Mouse (Mus musculus) liver, adult 2 months (tissue): ENCODE results near the gene Serpina12. TPM values are rescaled to one million over a fixed set of nuclear protein-coding genes. Genes with fewer than 3 reads are reported as not detected.

Experiments used
- DNase-seq: peaks from one replicate; pipeline ENCODE4 v3.0.0-alpha.2; 2011; ENCODE audit warnings: low read depth, low spot score; ENCODE audit errors: extremely low read depth
- H3K27ac ChIP-seq: fragments of 200-500 bp; replicated peaks from 2 replicates; pipeline ENCODE4 v1.5.1; 2012; ENCODE audit warnings: low read depth, mild to moderate bottlenecking, control low read depth, inconsistent platforms, low read length; ENCODE audit not compliant: insufficient read depth
- H3K27me3 ChIP-seq: fragments of 200-500 bp; 2 replicates; pipeline ENCODE4 v1.6.1; 2012; ENCODE audit warnings: mild to moderate bottlenecking, moderate library complexity, low read length, inconsistent platforms; ENCODE audit not compliant: control insufficient read depth, insufficient read depth
- H3K36me3 ChIP-seq: fragments of 200-500 bp; 2 replicates; pipeline ENCODE4 v1.6.1; 2012; ENCODE audit warnings: low read length, inconsistent platforms; ENCODE audit not compliant: control insufficient read depth, insufficient read depth
- H3K4me1 ChIP-seq: fragments of 200-500 bp; 2 replicates; pipeline ENCODE4 v1.6.1; 2011; ENCODE audit warnings: low read length; ENCODE audit not compliant: control insufficient read depth, insufficient read depth
- H3K4me3 ChIP-seq: fragments of 200-500 bp; 2 replicates; pipeline ENCODE4 v1.5.1; 2011; ENCODE audit warnings: low read depth, mild to moderate bottlenecking, control low read depth, low read length, moderate library complexity; ENCODE audit not compliant: insufficient read depth
- H3K79me2 ChIP-seq: fragments of 200-500 bp; 2 replicates; pipeline ENCODE4 v1.6.1; 2012; ENCODE audit warnings: inconsistent platforms, mild to moderate bottlenecking, low read length, moderate library complexity; ENCODE audit not compliant: control insufficient read depth, insufficient read depth
- H3K9ac ChIP-seq: fragments of 200-500 bp; 2 replicates; pipeline ENCODE4 v1.6.1; 2012; ENCODE audit warnings: low read depth, mild to moderate bottlenecking, control low read depth, inconsistent platforms, low read length
- CTCF ChIP-seq: fragments of 200-500 bp; IDR thresholded peaks from 2 replicates; pipeline ENCODE4 v1.5.1; 2011; ENCODE audit warnings: low read depth, low read length, control low read depth
- POLR2A ChIP-seq: fragments of 200-500 bp; IDR thresholded peaks from 2 replicates; pipeline ENCODE4 v1.6.1; 2011; ENCODE audit warnings: low read length, control low read depth; ENCODE audit not compliant: insufficient read depth; ENCODE audit errors: extremely low read depth
- WGBS: fragments of 180-500 bp; shearing (Covaris S2); methylation state at CpG from one replicate; pipeline ENCODE4 v1.1.7; 2018; 5-methylcytosine and 5-hydroxymethylcytosine counted together
- polyA plus RNA-seq: library from polyadenylated mRNA; depleted of rRNA; stranded (reverse); fragments of >200 nt; gene quantifications from 2 replicates; pipeline ENCODE4 v1.2.3, GENCODE M21; 2012; rRNA removed
- total RNA-seq: library from RNA; depleted of rRNA; stranded (reverse); fragments of >200 nt; gene quantifications from 2 replicates; pipeline ENCODE4 v1.2.3, GENCODE M21; 2014; rRNA removed

Serpina12 gene
- total RNA-seq: 0.20 and 3.6 TPM in 2 replicates
- polyA plus RNA-seq: 0.56 and 1.8 TPM in 2 replicates

DNA sequence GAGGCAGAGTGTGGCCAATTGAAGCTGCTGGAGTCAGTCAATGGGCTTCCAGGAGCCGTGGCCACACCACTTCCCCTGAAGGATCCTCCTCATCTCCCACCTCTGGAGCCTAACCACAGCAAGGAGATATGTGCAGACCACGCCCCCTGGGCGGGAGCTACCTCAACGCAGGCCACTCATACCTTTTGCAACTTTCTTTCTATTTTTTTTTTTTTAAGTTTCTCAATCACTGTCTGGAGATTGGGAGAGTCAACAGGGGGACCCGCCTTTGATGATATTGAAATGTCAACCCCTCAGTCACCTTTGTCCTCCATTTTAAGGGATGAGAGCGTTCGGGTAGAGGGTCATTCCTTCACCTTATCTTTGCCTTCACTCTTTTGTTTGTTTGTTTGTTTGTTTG, at the start of gene Serpina12:
Gene Serpina12, minus strand, starts transcription at position 101 of the 400 bp plus-strand sequence.
- WGBS: 86% methylated on average over 7 of the region's 7 CpGs
- peaks cover 22% of the 10 kb centered on the region for H3K4me1 ChIP-seq
- no peaks in the 10 kb centered on the region for H3K27me3 ChIP-seq
- H3K27ac ChIP-seq: peak within 1 kb of the TSS; percentile 70
- H3K4me3 ChIP-seq: no peak within 1 kb of the TSS
- DNase-seq: no peak
- H3K36me3 ChIP-seq: no peaks in the 10 kb centered on the region
- H3K79me2 ChIP-seq: no peaks in the 10 kb centered on the region
- no peak for TF ChIP-seq POLR2A
- TF ChIP-seq CTCF: no peak
- no peak within 1 kb of the TSS for H3K9ac ChIP-seq

GRCm38 (mm10) chr12:104091303-104091702, 47.1 kb upstream of the Serpina12 start:
- Histone ChIP-seq H3K27ac (no peak overlapping the region), H3K4me3 (no peak overlapping the region), H3K27me3 (no peaks in the 10 kb centered on the region), H3K36me3 (no peaks in the 10 kb centered on the region), H3K79me2 (no peaks in the 10 kb centered on the region), H3K9ac (no peak overlapping the region), H3K4me1 (peaks cover 8% of the 10 kb centered on the region)
- TF ChIP-seq CTCF: no peak
- TF ChIP-seq POLR2A: no peak
- 95% methylated on average over 1 of the region's 1 CpGs for WGBS
- no peak for DNase-seq

DNA sequence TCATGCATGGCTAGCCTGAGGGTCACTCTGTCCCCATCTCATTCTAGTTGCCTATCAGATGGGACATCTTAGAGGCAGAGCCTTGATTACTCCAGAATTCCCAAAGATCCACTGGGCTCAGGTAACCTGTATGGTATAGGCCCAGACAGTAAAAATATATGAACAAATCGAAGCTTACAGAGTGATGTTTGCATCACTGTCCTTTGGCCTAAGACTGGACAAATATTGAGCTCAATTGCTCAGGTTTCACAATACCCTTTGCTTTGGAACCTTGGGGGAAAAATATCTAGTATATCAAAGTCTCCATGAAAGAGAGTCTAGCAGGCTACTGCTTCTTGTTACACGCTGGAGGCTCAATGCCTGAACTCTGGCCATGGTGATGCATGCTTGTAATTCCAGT, 45.9 kb upstream of the Serpina12 start:
- Histone ChIP-seq H3K9ac (no peak overlapping the region), H3K79me2 (no peaks in the 10 kb centered on the region), H3K36me3 (no peaks in the 10 kb centered on the region), H3K4me1 (peaks cover 8% of the 10 kb centered on the region), H3K27ac (peak overlapping the region; percentile 66), H3K27me3 (no peaks in the 10 kb centered on the region), H3K4me3 (no peak overlapping the region)
- TF ChIP-seq CTCF (no peak), POLR2A (no peak)
- DNase-seq: peak; percentile 69
- 20% methylated on average over 2 of the region's 2 CpGs for WGBS

DNA sequence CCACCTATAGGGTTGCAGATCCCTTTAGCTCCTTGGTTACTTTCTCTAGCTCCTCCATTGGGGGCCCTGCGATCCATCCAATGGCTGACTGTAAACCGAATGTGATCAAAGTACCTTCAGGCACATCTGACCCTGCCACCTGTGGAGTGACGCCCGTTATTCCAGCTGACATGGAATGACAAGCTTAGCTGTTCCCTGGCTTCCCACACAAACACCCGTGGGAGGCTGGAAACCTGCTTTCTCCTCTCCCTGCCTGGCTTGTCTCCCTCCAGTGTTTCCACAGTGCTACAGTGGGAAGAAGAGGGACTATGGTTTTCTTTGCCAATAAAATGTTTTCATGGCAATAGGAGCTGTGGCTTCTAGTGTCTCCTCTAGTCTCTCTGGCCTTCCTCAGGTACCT, 28.0 kb upstream of the Serpina12 start:
- H3K27me3 ChIP-seq: no peaks in the 10 kb centered on the region
- no peak for DNase-seq
- 77% methylated on average over 5 of the region's 5 CpGs for WGBS
- H3K4me1 ChIP-seq: peaks cover 27% of the 10 kb centered on the region
- H3K9ac ChIP-seq: no peak overlapping the region
- H3K4me3 ChIP-seq: no peak overlapping the region
- no peaks in the 10 kb centered on the region for H3K36me3 ChIP-seq
- H3K27ac ChIP-seq: no peak overlapping the region
- H3K79me2 ChIP-seq: no peaks in the 10 kb centered on the region
- TF ChIP-seq POLR2A (no peak), CTCF (no peak)

DNA sequence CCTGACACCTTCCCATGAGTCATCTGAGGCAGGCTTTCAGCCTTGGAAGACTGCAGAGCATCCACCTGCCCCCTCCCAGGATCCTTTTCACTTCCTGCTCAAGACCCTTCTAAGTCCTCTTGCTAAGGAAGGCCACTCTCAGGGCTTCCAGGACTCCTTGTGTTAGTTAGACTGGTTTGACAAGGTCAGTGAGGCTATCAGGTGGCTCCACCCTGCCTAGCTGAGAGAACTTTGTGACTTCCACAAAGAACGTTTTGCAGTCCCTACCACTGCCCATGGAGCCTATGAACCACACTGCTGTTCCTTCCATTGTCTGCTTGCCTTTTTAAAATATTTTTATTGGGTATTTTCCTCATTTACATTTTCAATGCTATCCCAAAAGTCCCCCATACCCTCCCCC, 27.5 kb upstream of the Serpina12 start:
- Histone ChIP-seq H3K4me3 (no peak overlapping the region), H3K9ac (no peak overlapping the region), H3K27ac (no peak overlapping the region), H3K36me3 (no peaks in the 10 kb centered on the region), H3K4me1 (peaks cover 27% of the 10 kb centered on the region), H3K79me2 (no peaks in the 10 kb centered on the region), H3K27me3 (no peaks in the 10 kb centered on the region)
- 29% methylated on average over 1 of the region's 1 CpGs for WGBS
- no peak for DNase-seq
- TF ChIP-seq POLR2A (no peak), CTCF (no peak)

DNA sequence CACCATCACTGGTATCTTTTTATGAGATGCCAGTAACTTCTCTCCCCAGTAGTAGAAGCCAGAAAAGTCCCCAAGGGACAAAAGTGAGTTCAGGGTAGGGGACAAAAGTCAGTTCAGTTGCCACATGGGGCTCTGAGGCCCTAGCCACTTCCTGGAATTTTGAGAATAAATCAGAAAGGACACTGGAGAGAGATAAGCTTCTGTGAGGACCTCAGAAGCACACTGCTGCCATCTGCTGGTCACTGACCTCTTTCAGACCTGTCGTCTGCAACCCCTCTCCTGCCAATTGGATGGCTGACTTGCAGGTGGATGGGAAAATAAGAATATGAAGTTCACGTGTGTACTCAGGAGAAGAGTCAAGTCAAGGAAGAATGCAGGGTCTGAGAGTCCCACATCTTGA, 25.4 kb upstream of the Serpina12 start:
- TF ChIP-seq CTCF (peak; percentile 86), POLR2A (no peak)
- 0% methylated on average over 2 of the region's 2 CpGs for WGBS

More for the DNA sequence above, 25.4 kb upstream of the Serpina12 start:
- Histone ChIP-seq H3K4me3 (no peak overlapping the region), H3K9ac (peak overlapping the region; percentile 51; the same call in 1 of the 2 replicates), H3K36me3 (no peaks in the 10 kb centered on the region), H3K27me3 (no peaks in the 10 kb centered on the region), H3K4me1 (peaks cover 15% of the 10 kb centered on the region), H3K79me2 (no peaks in the 10 kb centered on the region), H3K27ac (peak overlapping the region; percentile 58)
- DNase-seq: peak; percentile 91
